Mouse (Mus musculus) hindbrain, embryonic 16.5 days (tissue): ENCODE measurements around the gene Abcb9. TPM values are rescaled to one million over a fixed set of nuclear protein-coding genes. Genes with fewer than 3 reads are reported as not detected.

Experiments used
- ATAC-seq: fragments of 200-750 bp; cut with Nextera tagmentation; 2 replicates; pipeline ENCODE4 v1.8.0; 2017; ENCODE audit warnings: moderate TSS enrichment, moderate library complexity
- H3K27ac ChIP-seq: fragments of 300-500 bp; sonication (generic); 2 replicates; pipeline ENCODE4 v1.5.1; 2014; ENCODE audit warnings: low read depth, mild to moderate bottlenecking, control low read depth, low read length, moderate library complexity
- H3K27me3 ChIP-seq: fragments of 300-500 bp; sonication (generic); replicated peaks from 2 replicates; pipeline ENCODE4 v1.6.1; 2014; ENCODE audit warnings: low read length; ENCODE audit not compliant: control insufficient read depth, insufficient read depth
- H3K36me3 ChIP-seq: fragments of 300-500 bp; sonication (generic); 2 replicates; pipeline ENCODE4 v1.6.1; 2014; ENCODE audit warnings: mild to moderate bottlenecking, low read length, moderate library complexity, mixed read lengths; ENCODE audit not compliant: control insufficient read depth, insufficient read depth
- H3K4me1 ChIP-seq: fragments of 300-500 bp; sonication (generic); 2 replicates; pipeline ENCODE4 v1.6.1; 2014; ENCODE audit warnings: low read depth, low read length; ENCODE audit not compliant: control insufficient read depth, insufficient read depth
- H3K4me2 ChIP-seq: fragments of 300-500 bp; sonication (generic); 2 replicates; pipeline ENCODE4 v1.6.1; 2014; ENCODE audit warnings: mild to moderate bottlenecking, low read length, control low read depth, moderate library complexity
- H3K4me3 ChIP-seq: fragments of 300-500 bp; sonication (generic); 2 replicates; pipeline ENCODE4 v1.5.1; 2014; ENCODE audit warnings: mild to moderate bottlenecking, low read length, control low read depth, moderate library complexity
- H3K9ac ChIP-seq: fragments of 300-500 bp; sonication (generic); 2 replicates; pipeline ENCODE4 v1.6.1; 2014; ENCODE audit warnings: low read depth, mild to moderate bottlenecking, control low read depth, low read length, moderate library complexity
- H3K9me3 ChIP-seq: fragments of 300-500 bp; sonication (generic); 2 replicates; pipeline ENCODE4 v1.6.1; 2014; ENCODE audit warnings: mild to moderate bottlenecking, low read length, moderate library complexity; ENCODE audit not compliant: control insufficient read depth
- WGBS: fragments of 180-500 bp; shearing (Covaris S2); extraction: QIAGEN DNeasy Blood & Tissue Kit; methylation state at CpG from one replicate; pipeline ENCODE4 v1.1.7; 2014; 5-methylcytosine and 5-hydroxymethylcytosine counted together
- polyA plus RNA-seq: library from polyadenylated mRNA; unstranded; fragments of >200 nt; fragmentation: Nextera tagmentation; extraction: Ambion mirVana; gene quantifications from 2 replicates; pipeline ENCODE4 v1.2.1, GENCODE M21; 2015

Abcb9 gene
- polyA plus RNA-seq, 1 experiment from 2014 or later: 28.1 TPM

DNA sequence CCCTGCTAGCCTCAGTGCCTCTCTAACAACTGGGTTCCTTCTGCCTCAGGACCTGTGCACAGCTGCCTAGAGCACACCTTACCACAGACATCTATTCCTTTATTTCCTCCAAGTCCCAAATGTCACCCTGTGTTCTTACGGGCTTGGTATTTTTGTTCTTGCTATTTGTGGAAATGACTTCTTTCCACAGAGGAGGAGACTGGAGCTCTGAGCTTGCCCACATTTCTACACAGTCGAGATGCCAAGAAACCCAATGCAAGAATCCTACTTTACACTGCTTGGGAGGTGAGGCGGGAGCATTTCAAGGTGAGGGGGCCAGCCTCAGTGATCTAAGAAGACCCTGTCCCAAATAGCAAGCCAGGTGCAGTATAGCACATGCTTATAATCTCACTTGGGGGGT, 10.1 kb downstream of the Abcb9 start:
- no peaks in the 10 kb centered on the region for H3K9me3 ChIP-seq
- 78% methylated on average over 3 of the region's 3 CpGs for WGBS
- no peak for ATAC-seq
- no peak overlapping the region for H3K4me2 ChIP-seq
- peaks cover 9% of the 10 kb centered on the region; the same call in 1 of the 2 replicates for H3K36me3 ChIP-seq
- no peaks in the 10 kb centered on the region; the same call in none of the 2 replicates for H3K4me1 ChIP-seq
- no peak overlapping the region for H3K9ac ChIP-seq
- H3K27me3 ChIP-seq: no peaks in the 10 kb centered on the region
- H3K4me3 ChIP-seq: no peak overlapping the region
- H3K27ac ChIP-seq: no peak overlapping the region

DNA sequence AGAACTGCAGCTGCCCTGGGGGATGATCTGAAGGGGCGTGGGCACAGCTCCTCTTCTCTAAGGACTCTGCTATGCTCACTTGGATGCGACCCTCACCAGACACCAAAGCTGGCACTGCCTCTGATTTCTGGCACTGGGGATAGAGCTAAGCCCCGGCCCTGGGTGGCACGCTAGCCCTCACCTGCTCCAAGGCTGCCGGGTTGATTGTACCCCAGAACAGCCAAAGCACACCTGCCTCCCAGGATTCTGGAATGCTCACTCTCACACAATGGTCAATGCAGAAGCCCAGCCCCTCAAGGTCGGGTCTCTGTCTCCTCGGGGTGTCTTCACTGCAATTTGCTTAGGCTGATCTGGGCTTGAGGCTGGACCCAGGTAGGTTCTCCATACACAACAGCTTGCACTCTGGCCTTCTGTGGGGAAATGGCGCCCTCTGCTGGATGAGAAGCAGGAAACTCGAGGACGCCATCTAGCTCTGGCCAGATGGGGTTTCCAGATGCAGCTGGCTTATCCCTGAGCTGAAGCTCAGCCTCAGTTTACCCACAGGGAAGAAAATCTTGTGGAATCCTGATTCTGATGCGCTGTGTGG, 10.9 kb downstream of the Abcb9 start:
- H3K27ac ChIP-seq: no peak overlapping the region
- no peaks in the 10 kb centered on the region; the same call in none of the 2 replicates for H3K4me1 ChIP-seq
- H3K9ac ChIP-seq: no peak overlapping the region
- H3K36me3 ChIP-seq: peaks cover 9% of the 10 kb centered on the region; the same call in 1 of the 2 replicates
- WGBS: 41% methylated on average over 11 of the region's 11 CpGs
- H3K4me2 ChIP-seq: no peak overlapping the region
- H3K4me3 ChIP-seq: no peak overlapping the region
- no peaks in the 10 kb centered on the region for H3K9me3 ChIP-seq
- peak; percentile 72 for ATAC-seq
- no peaks in the 10 kb centered on the region for H3K27me3 ChIP-seq

DNA sequence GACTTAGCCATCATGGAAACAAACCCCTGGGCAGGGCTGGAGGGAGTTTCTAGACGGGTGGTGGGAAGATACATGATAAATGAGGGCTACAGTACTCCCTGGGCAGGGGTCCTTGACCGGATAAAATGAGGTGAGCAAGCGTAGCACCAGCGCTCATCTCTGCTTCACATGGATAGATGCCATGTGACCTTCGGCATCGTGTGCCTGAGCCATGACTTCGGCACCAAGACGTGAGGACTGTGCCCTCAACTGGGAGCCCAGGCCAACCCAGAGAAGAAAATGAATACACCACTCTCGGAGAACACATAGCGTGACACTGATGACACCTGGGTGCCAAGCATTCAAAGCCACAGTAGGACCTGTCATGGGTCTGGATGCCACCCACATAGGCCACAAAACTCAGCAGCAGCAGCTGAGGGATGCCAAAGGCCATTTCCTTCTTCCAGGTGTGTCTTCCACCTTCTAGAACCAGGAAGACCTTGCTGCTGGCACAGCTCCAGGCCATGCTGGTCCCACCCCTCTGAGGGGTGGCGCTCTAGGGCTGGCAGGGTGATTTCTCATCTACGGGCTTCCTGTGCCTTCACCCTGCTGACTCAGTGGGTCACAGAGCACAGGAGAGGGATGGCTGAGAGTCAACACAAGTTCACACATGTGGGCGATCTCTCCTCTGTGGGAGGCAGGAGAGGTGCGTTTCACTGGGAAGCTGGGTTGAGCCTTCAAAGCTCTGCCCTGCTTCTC, 11.6 kb downstream of the Abcb9 start:
- H3K9me3 ChIP-seq: no peaks in the 10 kb centered on the region
- H3K4me1 ChIP-seq: no peaks in the 10 kb centered on the region; the same call in none of the 2 replicates
- no peak overlapping the region for H3K4me3 ChIP-seq
- ATAC-seq: no peak
- H3K4me2 ChIP-seq: no peak overlapping the region
- peaks cover 6% of the 10 kb centered on the region; the same call in 1 of the 2 replicates for H3K36me3 ChIP-seq
- no peak overlapping the region for H3K27ac ChIP-seq
- WGBS: 85% methylated on average over 14 of the region's 14 CpGs
- H3K9ac ChIP-seq: no peak overlapping the region
- H3K27me3 ChIP-seq: no peaks in the 10 kb centered on the region

DNA sequence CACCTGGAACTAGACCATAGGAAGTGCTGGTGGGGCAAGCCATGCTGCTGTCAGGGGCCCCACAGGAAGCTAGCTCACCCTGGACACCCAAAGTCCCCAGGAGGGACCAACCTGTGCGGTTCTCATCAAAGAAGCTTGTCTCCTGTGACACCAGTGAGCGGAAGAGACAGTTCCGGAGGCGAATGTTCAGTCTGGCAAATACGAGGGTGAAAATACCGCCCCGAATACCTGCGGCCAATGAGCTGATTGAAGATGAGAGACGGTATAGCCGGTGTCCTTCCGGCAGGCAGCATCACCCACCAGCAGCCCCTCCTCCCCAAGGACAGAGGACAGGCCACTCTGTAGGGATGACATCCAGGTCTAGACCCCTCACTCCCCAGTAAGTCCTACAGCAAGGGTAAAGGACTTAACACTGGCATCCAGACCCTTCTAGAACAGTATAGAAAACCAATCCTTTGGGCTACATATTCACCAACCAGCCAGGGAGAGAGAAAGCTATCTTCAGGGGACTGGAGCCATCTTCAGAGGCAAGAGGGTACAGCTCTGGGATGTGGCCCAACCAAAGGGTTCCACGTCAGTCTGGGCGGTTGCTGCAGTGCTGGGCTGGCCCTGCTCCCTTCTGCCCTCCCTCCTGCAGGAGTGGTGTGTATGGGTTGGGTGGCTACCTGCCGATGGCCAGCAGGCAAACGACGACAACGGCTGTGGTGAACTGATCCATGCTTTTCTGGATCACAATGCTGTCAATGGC, 12.5 kb downstream of the Abcb9 start:
- 87% methylated on average over 17 of the region's 17 CpGs for WGBS
- H3K9me3 ChIP-seq: no peaks in the 10 kb centered on the region
- ATAC-seq: no peak
- no peak overlapping the region for H3K9ac ChIP-seq
- H3K4me3 ChIP-seq: no peak overlapping the region
- no peaks in the 10 kb centered on the region for H3K36me3 ChIP-seq
- no peak overlapping the region for H3K4me2 ChIP-seq
- no peaks in the 10 kb centered on the region; the same call in none of the 2 replicates for H3K4me1 ChIP-seq
- H3K27me3 ChIP-seq: no peaks in the 10 kb centered on the region
- no peak overlapping the region for H3K27ac ChIP-seq

DNA sequence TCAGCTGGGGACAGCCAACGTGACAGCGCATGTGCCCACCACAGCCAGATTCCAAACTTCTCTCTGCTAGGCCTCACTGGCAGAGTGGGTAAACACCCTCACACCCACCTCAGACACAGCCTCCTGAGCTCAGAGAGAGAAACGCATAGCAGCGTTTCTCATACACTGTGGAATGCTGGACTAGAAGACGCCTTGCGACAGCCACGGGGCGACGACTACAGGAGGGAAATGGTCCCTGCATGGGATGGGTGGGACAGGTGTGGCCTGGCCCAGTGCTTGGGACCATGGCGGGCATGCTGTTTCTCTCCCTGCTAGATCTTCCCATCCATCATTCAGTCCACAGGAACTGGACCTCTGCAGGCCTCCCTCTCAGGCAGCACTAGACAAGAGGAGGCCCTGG, 13.2 kb downstream of the Abcb9 start:
- no peak overlapping the region for H3K4me2 ChIP-seq
- no peaks in the 10 kb centered on the region for H3K9me3 ChIP-seq
- no peak overlapping the region for H3K27ac ChIP-seq
- ATAC-seq: no peak
- no peaks in the 10 kb centered on the region for H3K36me3 ChIP-seq
- H3K27me3 ChIP-seq: no peaks in the 10 kb centered on the region
- no peak overlapping the region for H3K4me3 ChIP-seq
- WGBS: 88% methylated on average over 10 of the region's 10 CpGs
- H3K4me1 ChIP-seq: no peaks in the 10 kb centered on the region; the same call in none of the 2 replicates
- H3K9ac ChIP-seq: no peak overlapping the region

DNA sequence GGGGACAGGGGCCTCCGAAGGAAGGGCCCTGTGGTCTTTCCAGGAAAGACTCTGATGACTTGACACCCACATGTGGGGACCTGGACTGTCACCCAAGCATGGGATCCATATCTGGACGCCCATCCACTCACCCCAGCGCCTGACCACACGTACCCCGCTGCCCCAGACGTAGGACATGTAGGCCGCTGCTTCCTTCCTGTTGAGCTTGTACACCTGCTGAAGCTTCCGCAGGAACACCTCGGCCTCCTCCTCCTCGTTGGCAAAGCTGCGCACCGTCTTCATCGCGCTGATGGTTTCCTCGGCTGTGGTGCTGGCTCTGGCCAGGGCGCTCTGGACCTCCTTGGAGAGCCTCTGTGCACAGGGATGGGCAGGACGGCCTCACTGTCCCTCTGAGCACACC, 15.7 kb downstream of the Abcb9 start:
- Histone ChIP-seq H3K27ac (no peak overlapping the region), H3K36me3 (0 out of 2 replicates have a peak, but pooled peaks cover 2% of the 10 kb centered on the region), H3K4me3 (no peak overlapping the region), H3K4me1 (no peaks in the 10 kb centered on the region; the same call in none of the 2 replicates), H3K27me3 (no peaks in the 10 kb centered on the region), H3K9me3 (no peaks in the 10 kb centered on the region), H3K4me2 (no peak overlapping the region), H3K9ac (no peak overlapping the region)
- 94% methylated on average over 17 of the region's 17 CpGs for WGBS
- no peak for ATAC-seq

DNA sequence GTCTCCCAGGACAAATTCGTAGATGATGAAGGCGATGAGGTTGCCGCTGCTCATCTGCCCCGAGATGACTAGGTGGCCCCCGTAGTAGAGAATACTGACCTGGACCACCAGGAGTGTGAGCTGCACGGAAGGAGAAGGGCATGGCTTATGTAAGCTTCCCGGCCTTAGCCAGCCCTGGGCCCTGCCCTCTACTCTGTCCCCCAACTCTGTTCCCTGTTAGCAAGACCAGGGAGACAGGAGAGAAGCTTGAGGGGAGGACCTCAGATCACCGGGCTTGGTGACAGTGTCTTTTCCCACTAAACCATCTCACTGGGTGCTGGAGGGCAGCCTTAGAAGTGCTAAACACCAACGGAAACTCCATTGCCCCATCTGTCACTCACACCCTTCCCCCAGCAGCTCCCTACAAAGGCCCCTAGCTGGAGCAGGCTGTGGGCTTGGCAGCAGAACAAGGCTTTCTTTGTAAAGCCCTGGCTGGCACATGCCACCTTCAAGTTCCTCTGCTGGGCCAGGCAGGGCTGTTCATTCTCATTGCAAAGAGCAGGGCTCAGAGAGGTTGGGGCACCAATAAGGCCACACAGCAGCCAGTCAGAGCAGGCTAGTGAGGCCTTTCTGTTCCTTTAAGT, 16.7 kb downstream of the Abcb9 start:
- Histone ChIP-seq H3K27me3 (no peaks in the 10 kb centered on the region), H3K4me3 (no peak overlapping the region), H3K9ac (no peak overlapping the region), H3K4me2 (peak overlapping the region; percentile 24), H3K36me3 (0 out of 2 replicates have a peak, but pooled peaks cover 2% of the 10 kb centered on the region), H3K4me1 (peaks cover 2% of the 10 kb centered on the region; the same call in 1 of the 2 replicates), H3K27ac (peak overlapping the region; percentile 69), H3K9me3 (no peaks in the 10 kb centered on the region)
- ATAC-seq: peak; percentile 90
- 37% methylated on average over 9 of the region's 9 CpGs for WGBS

DNA sequence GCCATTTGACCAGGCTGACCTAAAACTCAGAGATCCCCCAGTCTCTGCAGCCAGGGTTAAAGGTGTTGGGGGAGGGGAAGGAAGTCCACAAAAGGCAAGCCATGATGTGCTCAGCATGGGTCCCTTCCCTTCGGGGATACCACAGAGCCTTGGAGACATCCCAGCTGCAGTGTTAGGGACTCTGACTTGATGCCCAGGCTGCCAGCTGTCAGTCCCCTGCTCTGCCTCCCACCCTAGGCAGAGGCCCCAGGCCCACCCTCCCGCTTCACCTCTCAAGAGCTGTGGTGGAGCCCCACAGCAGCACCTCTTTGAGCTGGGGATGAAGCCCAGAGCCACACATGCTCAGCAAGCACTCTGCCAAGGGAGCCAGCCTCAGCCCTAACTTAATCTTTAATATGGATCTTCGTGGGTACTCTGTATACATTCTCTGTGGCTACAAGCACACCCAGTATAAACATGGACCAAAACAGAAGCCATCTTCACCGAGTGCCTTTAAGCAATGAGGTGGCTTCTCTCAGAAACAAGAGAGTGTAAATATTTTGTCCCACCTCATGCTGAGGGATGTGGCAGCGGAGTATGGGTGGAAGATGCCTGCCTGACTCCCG, 17.6 kb downstream of the Abcb9 start:
- Histone ChIP-seq H3K9ac (no peak overlapping the region), H3K4me1 (peaks cover 2% of the 10 kb centered on the region; the same call in 1 of the 2 replicates), H3K27me3 (no peaks in the 10 kb centered on the region), H3K9me3 (no peaks in the 10 kb centered on the region), H3K36me3 (0 out of 2 replicates have a peak, but pooled peaks cover 2% of the 10 kb centered on the region), H3K4me2 (peak overlapping the region; percentile 24; the same call in 1 of the 2 replicates), H3K4me3 (no peak overlapping the region), H3K27ac (no peak overlapping the region)
- 48% methylated on average over 6 of the region's 6 CpGs for WGBS
- ATAC-seq: no peak
